Mouse (Mus musculus) ovary, postnatal 14 days (tissue): ENCODE measurements around the gene Vav3.

Experiments used
- DNase-seq: peaks from one replicate; pipeline ENCODE4 v3.0.0; 2022; ENCODE audit warnings: low spot score

Vav3 gene

GRCm38 (mm10) chr3:109340274-109341070, at the start of gene Vav3:
Vav3 (plus strand) TSS chr3:109340653.
- DNase-seq: peak; percentile 37

DNA sequence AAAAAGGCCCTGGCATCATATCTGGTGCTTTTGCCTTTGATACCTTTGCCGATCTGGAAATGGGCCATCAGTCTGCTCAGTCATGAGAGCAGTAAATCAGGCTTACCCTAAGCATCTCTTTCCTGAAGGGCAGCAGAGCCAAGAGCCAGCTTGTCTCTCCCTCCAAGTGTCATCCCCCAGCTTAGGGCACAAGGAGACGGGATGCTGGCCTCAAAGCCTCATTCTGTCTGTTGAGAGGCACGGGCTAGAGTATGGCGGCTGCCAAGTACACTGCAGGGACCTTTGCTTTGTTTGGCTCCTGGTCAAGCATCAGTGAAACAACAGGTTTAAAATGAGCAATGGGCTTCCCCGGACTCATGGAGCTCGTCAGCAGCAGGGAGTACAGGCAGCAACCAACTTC, 41.6 kb upstream of the Vav3 start:
- DNase-seq: no peak

DNA sequence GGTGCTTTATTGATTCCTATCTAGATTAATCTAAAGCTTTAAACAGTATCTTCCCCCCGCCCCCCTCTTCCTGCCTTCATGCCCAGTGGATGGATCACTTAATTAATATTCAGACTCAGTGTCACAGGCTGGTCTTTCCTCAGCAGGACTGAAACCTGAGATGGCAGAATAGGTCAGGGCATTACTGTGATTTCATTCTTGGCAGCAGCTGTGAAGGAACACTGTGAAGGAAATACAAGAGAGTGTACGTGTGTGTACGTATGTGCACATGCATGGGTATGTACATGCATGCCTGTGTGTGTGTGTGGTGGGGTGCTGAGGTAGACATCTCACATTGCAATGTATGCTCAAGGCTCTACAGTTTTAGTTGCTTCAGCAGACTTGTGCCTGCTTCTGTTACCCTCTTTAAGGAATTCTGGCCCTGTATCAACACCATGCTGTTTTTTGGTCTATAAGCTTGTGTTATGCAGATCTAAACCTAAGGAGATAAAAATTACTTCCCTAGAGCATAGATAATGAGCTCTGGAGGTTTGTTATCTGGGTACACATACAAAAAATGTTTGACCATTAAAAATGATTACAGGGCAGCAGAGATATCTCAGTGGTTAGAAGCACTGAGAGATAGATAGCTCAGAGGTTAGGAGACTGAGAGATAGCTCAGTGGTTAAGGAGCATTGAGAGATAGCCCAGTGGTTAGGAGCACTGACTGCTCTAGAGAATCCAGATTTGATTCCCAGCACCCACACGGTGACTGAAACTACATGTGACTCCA, 41.0 kb upstream of the Vav3 start:
- no peak for DNase-seq

- no peak for DNase-seq
These were observed 38.4 kb upstream of the Vav3 start for GRCm38 (mm10) chr3:109302059-109302458.

DNA sequence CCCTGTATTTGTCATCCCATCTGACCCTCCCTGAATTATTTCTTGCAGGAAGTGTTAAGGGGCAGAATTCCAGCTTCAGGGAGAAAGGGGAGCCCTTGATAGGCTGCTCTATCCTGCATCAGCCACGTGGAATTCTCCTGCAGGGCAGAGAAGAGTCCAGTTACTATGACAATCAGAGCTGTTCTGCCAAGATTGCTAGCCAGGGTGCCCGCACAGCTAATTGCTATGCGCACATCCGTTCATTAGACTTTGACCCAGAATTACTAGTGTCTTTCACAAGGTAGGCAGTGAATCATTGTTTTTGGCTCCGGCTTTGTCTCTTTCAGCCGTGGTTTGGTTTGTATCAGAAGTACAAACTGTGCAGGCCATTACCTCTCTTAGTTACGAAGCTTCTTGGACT, 33.0 kb upstream of the Vav3 start:
- DNase-seq: no peak

GRCm38 (mm10) chr3:109308468-109308867, 32.0 kb upstream of the Vav3 start:
- DNase-seq: no peak

DNA sequence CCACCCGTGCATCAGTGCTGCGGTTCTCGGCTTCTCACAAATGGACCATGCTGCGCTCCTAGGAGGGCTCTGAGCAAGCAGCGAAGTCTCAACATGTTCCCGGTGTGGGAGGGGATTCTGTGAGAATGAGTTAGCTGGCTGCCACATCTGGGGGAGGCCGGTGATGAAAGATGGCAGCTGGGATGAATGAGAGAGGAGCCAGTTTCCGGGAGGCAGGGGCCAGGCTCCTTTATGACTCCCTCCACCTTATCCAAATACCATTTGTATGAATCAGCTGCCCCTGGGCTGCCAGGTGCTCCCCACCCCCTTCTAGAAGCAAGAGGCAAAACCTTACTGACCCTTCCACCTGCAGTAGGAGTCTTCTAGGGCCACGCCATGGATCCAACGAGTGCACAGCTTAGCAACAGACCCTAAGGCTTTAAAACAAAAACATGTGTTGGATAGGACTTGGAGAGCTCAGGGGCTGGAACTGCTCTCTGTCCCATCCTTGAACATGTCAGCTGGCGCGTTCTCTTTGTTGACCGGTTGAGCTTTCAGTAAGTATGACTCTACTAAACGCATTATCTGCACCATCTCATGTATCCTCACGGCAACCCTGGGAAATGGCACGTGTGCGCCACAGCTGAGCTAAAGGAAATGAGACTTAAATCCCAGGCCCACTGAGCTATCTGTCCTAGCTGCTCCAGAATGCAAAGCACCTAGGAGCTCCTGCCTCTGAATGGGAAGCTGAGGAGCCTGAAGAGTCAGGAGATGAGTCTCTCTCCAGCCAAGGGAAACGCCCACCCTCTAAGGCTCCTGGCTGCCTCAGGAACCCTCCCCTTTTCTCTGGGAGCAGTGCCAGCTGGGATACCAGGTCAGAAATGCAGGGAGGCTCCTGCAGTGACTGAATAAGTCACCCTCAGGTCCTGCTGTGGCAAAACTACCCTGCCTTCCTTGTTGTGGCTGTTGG, 30.9 kb upstream of the Vav3 start:
- peak; percentile 25 for DNase-seq

DNA sequence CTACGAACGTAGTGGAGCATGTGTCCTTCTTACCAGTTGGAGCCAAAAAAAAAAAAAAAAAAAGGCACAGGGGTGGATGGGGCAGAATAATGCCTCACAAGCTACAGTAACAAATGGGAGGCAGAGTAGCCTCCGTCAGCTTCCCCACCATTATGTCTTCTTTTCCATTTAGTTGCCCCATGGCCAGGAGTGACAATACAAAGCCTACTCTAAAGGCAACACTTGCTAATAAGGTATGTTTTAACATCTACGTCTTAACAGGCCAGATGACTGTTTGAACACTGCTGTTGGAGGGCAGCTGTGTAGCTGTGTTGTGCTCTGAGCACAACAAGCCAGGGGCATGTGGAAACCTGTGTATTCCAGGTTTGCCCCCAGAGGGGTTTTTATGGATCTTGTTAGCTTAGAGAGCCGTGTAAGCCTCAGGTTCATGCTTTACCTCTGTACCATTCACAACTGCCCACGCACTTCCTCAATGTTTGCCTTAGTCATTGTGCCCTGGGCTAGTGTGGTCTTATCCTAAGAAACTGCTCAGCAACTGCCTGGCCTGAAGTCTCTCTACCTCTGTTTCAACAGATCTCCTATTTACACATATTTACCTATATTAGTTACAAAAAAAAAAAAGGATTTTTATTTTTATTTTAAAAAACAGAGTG, 29.2 kb upstream of the Vav3 start:
- DNase-seq: no peak

GRCm38 (mm10) chr3:109311875-109312274, 28.6 kb upstream of the Vav3 start:
- DNase-seq: no peak

DNA sequence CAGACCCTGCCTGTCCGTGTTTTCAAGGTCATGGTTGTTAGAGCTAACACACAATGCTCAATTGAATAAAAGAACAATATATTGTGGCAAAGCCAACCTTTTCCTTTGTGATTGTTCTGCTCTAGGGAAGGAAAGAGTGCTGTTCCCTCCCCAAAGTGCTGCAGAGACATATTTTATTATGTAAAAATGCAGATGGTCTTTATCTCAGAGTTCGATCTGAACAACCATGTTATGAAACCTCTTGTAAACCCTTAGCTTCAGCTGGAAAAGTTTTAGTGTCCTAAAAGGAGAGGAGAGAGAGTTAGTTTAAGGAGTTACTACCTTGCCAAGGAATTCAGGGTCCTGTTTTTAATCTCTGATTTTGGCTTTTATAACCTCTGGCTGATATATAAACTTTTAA, 27.0 kb upstream of the Vav3 start:
- no peak for DNase-seq

- no peak for DNase-seq
These were observed 18.2 kb upstream of the Vav3 start for GRCm38 (mm10) chr3:109322225-109322624.

DNA sequence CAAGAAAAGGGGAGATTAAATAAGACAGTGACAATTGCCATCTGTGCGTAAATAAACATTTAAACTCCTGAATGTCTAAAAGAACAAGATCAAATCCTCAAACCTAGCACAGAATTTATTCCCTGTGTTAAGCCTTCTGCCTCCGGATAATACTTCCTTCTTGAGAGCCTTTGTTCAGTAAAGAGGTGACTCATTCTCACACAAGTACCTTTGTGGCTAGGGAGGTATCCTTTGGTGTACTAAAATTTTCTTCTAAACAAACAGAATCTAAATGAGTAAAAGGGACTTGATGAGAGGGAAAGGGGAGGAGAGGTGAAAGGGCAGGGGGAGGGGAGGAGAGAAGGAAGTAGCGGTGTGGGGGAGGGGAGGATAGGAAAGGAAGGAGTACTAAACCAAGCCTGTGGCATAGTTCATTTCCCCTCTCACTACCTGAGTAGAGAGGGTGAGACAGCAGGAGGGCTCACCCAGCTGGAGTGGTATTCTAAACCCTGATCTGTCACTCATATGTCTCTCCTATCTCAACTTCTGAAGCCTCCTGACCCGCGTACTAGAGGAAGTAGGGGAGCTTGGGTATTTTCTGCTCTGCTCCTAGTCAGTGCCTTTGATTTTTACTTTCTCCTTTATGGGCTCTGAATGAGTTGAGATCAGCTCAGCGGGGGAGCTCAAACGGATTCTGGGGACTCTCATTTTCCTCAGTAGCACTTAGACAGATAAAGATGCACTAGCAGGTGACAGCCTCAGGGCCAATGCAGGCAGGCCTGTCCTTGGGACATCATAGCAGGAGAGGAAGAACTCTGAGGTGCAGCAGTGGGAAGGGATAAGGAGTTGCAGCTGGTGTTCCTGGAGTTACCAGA, 16.8 kb upstream of the Vav3 start:
- DNase-seq: no peak

GRCm38 (mm10) chr3:109327128-109327527, 13.3 kb upstream of the Vav3 start:
- no peak for DNase-seq

GRCm38 (mm10) chr3:109332755-109333154, 7.7 kb upstream of the Vav3 start:
- no peak for DNase-seq

DNA sequence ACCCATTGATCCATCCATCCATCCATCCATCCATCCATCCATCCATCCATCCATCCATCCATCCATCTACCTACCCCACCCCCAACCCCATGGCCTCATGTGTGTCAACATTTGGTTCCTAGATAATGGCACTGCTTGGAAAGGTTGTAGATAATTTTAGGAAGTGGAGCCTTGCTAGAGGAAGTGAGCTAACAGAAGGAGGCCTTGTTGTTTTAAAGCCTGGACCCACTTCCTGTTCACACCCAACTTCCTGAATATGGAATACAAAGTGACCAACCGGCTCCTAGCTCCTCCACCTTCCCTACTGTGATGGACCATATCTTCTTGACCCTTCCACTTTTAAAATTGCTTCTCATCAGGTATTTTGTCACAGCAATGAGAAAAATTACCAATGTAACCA, 5.0 kb upstream of the Vav3 start:
- no peak for DNase-seq

DNA sequence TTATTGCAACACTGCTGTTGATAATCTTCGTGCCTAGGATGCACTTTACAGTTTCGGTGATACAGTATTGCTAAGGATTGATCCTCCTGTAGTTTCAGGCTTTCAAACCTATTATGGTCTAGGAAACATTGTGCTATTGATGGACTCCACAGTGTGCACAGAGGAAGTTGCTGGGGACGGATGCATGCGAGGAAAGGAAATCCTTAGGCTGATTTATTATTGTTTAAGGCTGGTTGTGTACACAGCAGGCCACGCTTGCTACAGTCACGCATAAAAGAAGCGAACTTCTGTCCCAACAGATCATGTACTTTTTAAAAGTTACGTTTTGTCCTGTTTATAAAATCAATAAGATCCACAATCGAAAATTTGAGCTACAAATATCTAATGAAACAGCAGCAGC, 1.2 kb upstream of the Vav3 start:
- DNase-seq: no peak

GRCm38 (mm10) chr3:109339941-109340273, 546 bp upstream of the Vav3 start:
- peak; percentile 20 for DNase-seq

DNA sequence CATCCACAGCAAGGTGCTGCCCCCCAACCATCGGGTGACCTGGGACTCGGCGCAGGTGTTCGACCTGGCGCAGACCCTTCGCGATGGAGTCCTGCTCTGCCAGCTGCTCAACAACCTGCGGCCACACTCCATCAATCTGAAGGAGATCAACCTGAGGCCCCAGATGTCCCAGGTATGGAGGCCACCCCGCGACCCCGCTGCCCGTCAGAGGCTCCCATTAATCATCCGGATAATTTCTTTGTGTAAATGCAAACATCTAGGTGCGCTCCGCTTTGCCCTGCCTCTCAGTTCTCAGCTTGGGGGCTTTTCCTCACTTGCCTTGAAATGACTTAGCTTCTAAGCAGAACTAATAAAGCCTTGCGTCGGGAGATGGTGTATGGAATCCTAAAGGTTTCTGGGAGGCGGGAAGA, 623 bp downstream of the Vav3 start:
- no peak for DNase-seq

- DNase-seq: no peak
These were observed 1.2 kb downstream of the Vav3 start for GRCm38 (mm10) chr3:109341631-109342030.

DNA sequence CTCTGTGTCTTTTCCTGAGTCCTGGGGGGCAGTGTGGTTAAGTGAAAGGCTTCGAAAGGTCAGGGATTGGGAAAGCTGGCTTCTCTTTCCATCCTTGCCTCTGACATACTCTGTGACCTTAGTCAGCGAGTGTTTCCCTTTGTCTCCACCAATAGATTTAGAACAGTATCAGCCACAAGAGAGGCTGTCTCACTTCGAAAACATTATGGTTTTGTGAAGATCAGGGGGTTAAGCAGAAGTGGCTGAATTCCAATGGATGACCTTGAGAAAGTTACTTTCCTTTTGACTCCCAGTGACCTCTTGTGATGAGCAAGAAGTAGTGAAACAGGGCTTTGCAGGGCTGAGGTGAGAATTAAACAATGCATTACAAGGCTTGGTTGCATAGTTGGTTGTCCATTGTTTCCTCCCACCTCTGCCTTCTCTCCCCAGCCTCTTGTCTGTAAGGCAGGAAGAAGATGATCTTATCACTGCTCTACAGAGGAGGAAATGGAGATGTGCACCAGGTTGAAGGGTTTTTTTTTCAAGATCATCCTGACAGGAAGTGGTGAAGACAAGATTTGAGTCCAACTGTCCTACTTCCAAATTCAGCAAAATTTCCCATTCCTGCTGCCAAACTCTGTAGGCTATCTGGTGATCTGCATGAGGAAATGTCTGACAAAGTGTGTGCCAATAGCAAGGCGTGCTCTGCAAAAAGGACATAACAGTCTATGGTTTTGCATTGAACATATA, 11.7 kb downstream of the Vav3 start:
- DNase-seq: no peak
